Mouse (Mus musculus) spleen, adult 18-20 months (tissue): ENCODE results near the gene Pax1.

Experiments
- DNase-seq, 2 experiments: peaks; one replicate each; pipeline ENCODE4 v3.0.0; 2022; ENCODE audit warnings: mixed read lengths in 2 of 2

Gene Pax1

GRCm38 (mm10) chr2:147373667-147374007, 11.9 kb downstream of the Pax1 start:
- DNase-seq = no peak

GRCm38 (mm10) chr2:147374245-147374644, 12.5 kb downstream of the Pax1 start:
- no peak for DNase-seq

GRCm38 (mm10) chr2:147375019-147375715, 13.4 kb downstream of the Pax1 start:
- no peak for DNase-seq

- DNase-seq = peak in 1 of 2 experiments; percentile 16
Measured at GRCm38 (mm10) chr2:147378934-147379333, 17.2 kb downstream of the Pax1 start.

- no peak for DNase-seq
Measured at GRCm38 (mm10) chr2:147383373-147383772, 21.6 kb downstream of the Pax1 start.

- no peak for DNase-seq
Measured at GRCm38 (mm10) chr2:147386949-147387348, 25.2 kb downstream of the Pax1 start.

GRCm38 (mm10) chr2:147409323-147409722, 47.6 kb downstream of the Pax1 start:
- no peak for DNase-seq

- no peak for DNase-seq
Measured at GRCm38 (mm10) chr2:147415037-147415436, 53.3 kb downstream of the Pax1 start.

- no peak for DNase-seq
Measured at GRCm38 (mm10) chr2:147424582-147425255, 63.0 kb downstream of the Pax1 start.

GRCm38 (mm10) chr2:147429607-147430356, 68.1 kb downstream of the Pax1 start:
- no peak for DNase-seq

- DNase-seq = no peak
Measured at GRCm38 (mm10) chr2:147433120-147433519, 71.4 kb downstream of the Pax1 start.
